Mouse (Mus musculus): ENCODE data around the gene Dcaf8.
A peak's percentile ranks its signal among the peaks of the same experiment; 100 is the strongest.

The Dcaf8 gene

DNA sequence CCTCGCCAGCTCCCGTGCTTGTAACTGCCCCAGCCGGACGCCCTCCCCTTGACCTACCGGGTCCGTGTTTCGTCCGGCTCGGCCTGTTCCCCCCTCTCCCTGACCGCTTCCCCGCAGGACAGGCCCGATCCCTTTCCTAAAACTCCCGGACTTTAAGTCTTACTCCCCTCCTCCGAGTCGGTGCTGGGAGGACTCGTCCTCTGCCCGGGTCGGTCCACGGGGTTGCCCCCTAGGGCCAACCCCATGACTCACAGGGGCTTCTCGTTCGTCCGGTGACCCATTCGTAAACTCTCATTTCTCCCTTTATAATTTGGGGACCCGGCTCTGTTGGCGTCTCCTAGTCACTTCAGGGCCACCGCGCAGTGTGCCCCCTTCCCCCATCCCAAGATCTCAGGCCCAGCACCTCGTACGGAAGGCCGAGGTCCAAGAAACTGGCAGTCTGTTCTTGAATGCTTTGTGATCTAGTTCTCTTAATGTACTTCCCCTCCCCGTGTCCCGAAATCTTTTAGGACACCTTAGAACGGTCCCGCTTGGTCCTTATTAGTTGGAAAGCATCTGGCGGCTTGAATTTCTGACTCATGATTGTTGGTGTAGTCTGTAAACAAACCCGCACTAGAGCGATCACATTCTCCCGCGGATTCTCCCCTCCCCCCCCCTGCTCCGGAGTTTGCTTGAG is 533 bp downstream of the Dcaf8 start:
- peak; percentile 84 for DNase-seq (ENCODE audit: low spot score)

DNA sequence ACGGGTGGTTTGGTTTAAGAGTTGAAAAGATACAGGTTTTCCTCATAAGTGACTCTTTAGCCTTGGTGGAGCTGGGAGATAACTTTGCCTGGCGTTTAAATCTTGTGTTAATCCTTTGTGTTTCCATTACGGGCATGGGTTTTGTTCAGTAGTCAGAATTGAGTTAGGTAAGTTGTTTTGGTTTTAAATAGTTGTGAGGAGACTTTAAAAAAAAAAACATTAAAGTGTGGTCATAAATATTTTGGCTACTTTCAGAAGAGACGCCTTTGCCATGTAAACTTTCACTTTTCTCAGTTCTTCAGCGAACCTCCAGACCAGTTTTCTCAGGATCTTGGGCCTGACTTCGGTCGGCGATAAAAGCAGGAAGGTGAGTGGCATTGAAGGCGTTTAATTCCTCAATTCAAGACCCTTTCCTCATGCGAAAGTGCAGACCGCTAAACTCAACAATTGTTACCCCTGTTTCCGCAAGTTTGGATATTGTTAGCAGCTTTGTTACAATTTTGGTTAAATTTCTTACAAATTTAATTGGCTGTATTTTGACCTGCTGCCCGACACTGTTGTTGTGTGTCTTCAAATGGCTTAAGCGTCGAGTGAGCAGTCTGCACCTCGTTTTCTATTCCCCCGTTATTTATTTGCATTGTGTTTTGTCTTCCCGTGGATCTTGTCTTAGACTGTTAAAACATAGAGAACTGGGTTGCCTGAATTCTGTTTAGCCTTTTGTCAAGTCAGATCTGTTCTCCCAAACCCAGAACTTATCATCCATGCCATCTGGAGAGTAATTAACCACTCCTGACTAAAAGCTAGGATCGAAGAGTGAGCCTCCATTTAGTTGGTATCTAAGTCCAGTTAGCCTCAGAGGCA is 1.3 kb downstream of the Dcaf8 start:
- peak; percentile 52 for DNase-seq (ENCODE audit: low spot score)

DNA sequence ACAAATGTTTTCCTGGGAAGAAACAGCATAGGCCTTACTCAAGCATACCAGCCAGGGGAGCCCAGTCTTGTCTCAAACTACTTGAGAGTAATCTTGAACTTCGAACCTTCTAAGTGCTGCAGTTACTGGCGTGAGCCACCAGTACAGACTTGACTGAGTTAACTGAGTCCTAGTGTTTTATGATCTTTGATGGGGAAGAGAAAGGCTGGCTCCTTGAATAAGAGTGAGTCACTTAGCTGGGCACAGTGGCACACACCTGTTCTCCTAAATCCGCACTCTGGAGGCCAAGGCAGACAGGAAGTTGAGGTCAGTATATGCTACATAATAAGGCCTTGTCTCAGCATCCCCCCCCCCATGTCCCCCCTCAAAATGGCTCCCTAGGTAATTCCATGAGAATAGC is 6.7 kb downstream of the Dcaf8 start:
- no peak for DNase-seq (ENCODE audit: low spot score)

DNA sequence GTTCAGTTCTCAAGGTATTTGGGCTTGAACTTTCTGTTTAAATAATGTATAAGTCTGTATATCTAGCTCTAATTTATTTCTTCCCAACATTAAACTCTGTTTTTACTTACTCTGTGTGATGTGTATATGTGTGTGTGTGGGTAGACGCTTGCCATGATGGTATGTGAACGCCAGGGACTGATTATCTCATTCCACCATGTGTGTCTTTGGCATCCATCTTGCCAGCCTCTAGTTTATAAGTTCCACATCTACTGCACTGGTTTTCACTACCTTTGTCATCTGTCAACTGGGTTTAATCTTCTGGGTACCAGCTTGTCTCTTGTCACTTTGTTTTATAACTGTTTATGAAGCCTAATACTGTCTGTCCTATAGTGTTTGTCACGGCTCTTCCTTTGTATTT is 7.6 kb downstream of the Dcaf8 start:
- no peak for DNase-seq (ENCODE audit: low spot score)

DNA sequence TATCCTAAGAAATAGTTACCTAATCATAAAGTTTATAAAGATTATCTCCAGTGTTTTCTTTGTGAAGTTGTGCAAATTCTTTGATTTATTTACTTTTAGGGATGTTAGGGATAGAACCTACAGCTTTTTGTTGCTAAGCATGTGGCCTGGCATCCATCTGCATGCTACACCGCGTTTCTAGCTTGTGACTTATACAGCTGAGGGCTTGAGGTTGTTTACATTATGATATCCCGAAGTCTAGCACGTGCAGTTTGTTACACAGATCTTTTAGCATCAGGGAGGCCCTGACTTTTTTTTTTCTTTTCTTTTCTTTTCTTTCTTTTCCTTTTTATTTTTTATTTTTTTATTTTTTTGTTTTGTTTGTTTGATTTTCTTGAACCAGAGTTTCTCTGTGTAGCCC is 12.1 kb downstream of the Dcaf8 start:
- no peak for DNase-seq (ENCODE audit: low spot score)

DNA sequence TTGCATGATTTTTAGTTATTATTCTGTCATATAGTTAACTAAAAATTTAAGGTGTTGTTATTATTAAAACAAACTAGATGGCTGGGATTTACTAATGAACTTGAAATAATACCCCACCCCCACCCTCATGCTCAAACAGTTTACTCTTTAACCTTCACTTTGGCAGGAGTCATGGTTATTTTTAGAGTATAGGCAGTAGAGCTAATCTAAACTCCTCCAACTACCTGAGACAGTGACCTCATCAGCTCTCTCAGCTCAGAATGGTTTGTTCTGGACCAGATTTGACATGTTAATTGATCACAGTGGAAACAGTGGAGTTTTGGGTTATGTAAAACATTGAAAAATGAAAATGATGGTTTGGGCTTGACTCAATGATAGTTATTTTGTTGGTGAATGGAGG is 12.6 kb downstream of the Dcaf8 start:
- no peak for DNase-seq (ENCODE audit: low spot score)

DNA sequence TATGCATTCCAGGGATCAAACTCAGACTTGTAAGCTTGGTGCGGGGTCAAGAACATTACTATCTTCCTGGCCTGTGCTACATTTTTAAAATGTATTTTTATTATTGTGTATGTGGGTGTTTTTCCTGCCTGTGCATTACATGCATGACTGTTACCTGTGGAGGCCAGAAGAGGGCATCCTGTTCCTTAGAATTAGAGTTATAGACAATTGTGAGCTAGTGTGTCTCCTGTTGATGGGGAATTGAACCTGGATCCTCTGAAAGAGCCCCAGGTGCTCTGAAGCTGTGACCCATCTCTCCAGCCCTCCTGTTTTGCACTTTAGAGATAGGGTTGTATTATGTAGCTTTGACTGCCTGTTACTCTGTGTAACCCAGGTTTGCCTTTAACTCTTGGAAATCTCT is 14.1 kb downstream of the Dcaf8 start:
- DNase-seq (ENCODE audit: low spot score): peak; percentile 54

DNA sequence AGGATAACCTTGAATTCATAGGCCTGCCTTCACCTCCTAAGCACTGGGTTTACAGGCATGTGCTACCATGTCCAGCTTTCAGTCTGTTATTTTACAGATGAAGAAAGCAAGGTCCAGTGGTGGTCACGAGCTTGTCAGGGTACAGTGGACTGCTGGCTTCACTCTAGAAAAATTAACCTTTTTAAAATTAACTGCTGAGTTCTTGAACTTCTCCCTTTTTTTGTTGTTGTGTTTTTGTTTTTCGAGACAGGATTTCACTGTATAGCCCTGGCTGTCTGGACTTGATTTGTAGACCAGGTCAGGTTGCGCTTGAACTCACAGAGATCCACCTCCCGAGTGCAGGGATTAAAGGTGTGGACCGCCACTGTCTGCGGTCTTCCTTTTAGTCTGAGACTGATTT is 15.1 kb downstream of the Dcaf8 start:
- DNase-seq (ENCODE audit: low spot score): no peak

- DNase-seq (ENCODE audit: low spot score): no peak
These were observed 20.0 kb downstream of the Dcaf8 start for GRCm38 (mm10) chr1:172167911-172168310.

DNA sequence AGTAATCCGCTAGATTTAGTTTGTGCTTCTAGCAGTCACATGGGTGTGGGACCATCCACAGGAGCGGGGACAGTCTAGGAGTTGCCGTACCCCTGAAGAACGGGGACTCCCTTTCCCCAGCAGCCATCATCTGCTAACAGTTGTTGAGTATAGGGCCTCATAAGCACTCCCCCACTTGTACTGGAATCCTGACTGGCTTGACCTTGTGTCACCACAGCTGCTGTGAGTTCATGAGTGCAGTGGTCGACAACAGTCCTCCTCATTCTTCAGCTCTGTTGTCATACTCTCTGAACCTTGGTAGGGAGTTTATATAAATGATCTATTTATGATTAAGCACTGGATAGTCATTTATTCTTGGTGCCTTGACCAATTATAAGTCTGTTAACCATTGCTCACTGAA is 21.9 kb downstream of the Dcaf8 start:
- no peak for DNase-seq (ENCODE audit: low spot score)

GRCm38 (mm10) chr1:172172381-172172780 is 24.5 kb downstream of the Dcaf8 start:
- DNase-seq (ENCODE audit: low spot score): no peak

- DNase-seq (ENCODE audit: low spot score): no peak
These were observed 25.3 kb downstream of the Dcaf8 start for GRCm38 (mm10) chr1:172173181-172173580.

GRCm38 (mm10) chr1:172177791-172178190 is 29.9 kb downstream of the Dcaf8 start:
- no peak for DNase-seq (ENCODE audit: low spot score)

- DNase-seq (ENCODE audit: low spot score): no peak
These were observed 31.2 kb downstream of the Dcaf8 start for GRCm38 (mm10) chr1:172179102-172179501.

DNA sequence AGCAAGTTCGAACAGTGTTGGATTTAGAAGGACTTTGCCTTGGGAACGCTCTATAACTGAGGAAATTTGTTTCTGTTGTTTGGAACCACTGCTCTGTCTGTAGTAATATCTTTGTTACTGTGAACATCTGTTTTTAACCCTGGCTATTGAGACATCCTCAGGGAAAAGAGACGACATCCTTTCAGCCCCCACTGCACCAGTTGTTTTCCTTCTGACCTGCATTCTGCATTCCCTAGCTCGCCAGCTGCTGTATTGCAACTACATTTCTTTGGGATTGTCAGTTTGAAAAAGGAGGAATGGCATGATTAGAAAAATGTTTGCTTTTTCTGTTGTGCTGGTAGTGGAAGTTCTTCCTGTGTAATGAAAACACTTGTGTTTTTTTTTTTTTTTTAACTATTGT is 33.0 kb downstream of the Dcaf8 start:
- no peak for DNase-seq (ENCODE audit: low spot score)

DNA sequence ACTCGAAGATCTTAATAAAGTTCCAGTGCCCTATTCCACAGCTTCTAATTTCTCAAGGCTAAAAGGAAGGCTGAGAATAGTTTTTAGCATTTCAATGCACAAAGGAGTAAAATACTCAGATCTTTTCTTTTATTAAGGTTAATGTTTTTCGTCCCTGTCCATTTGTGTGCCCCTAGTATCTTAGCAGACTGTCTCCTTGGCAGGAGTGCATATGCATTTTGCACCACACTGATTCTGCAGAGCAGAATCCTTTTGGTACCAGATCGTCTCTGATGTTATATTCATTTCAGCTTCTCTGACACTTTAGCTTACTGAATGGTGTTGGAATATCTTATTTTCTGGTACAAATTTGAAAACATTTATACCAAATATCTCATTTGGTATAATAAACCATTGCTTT is 33.9 kb downstream of the Dcaf8 start:
- no peak for DNase-seq (ENCODE audit: low spot score)

DNA sequence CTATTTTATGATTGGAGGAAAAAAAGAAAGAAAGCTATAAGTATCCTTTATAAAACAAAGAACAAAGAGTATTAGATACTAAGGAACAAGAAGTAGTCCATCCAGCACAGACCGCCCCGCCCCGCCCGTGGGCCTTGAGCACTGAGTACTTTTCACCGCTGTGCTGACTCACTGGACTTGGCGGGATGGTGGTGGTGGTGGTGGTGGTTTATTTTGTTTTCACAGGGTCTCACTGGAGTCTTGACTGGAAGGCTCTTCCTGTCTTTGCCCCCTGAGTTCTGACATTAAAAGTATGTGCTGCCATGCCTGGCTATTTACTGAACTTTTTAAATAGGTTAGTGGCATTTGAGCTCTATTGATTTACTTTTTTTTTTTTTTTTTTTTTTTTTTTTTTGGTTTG is 35.2 kb downstream of the Dcaf8 start:
- DNase-seq (ENCODE audit: low spot score): no peak

DNA sequence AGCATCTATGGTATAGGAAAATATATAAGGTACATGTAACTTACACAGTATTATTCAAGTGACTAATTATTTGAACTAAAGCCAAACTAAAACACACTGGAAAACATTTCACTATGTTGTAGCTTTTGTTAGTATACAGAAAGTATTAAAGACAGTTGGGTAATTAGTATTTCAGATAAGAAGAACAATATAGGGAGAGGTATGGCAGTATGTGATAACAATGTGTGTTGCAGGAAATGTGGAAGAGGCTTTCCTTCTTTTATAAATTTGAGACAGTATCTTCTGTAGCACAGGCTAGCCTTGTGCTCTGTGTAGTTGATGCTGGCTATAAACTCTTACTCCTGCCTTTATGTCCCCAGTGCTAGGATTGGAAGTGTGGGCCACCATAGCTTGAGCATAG is 36.0 kb downstream of the Dcaf8 start:
- no peak for DNase-seq (ENCODE audit: low spot score)

- no peak for DNase-seq (ENCODE audit: low spot score)
These were observed 38.8 kb downstream of the Dcaf8 start for GRCm38 (mm10) chr1:172186401-172187289.

DNA sequence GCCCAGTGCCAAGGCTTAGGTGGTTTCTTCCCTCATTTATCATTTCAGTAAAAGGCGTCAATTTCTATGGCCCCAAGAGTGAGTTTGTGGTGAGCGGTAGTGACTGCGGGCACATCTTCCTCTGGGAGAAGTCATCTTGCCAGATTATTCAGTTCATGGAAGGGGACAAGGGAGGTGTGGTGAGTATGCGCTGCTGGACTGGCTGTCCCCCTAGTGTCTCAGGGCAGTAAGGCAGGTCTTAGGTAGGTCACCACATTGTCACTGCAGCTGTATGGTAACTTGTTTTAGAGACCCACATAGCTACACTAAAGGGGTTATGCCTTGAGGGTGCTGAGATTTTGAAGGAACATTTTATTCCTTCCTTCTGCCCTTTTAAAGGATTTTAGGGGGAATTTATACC is 41.0 kb downstream of the Dcaf8 start:
- peak; percentile 50 for DNase-seq (ENCODE audit: low spot score)

- no peak for DNase-seq (ENCODE audit: low spot score)
These were observed 43.7 kb downstream of the Dcaf8 start for GRCm38 (mm10) chr1:172191578-172191977.

GRCm38 (mm10) chr1:172192217-172192616 is 44.3 kb downstream of the Dcaf8 start:
- no peak for DNase-seq (ENCODE audit: low spot score)

GRCm38 (mm10) chr1:172194435-172194834 is 46.6 kb downstream of the Dcaf8 start:
- DNase-seq (ENCODE audit: low spot score): no peak
